Comparison of ENCODE assay signal across 23 mouse cellular contexts in the genomic region with DNA sequence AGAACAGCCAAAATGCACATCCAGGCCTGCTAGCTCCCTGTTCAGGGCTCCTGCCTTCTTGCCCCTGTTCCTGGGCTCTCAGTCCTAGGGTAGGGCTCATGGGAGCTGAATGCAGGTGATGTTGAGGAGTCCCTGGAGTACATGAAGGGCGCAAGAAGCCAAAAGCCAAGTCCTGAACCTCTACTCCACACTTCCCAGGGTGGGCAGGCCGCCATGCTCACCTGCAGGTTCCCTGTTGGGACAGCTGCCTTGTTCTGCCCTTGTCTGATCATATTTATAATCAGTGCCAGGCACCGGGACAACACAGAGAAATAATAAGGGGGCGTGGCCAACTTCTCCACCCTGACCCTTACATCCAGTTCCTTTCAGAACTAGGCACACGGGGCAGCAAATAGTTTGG. TPM values are rescaled to one million over a fixed set of nuclear protein-coding genes. Genes with fewer than 3 reads are reported as not detected.
DNase-seq lines count a peak whose midpoint lies in the region; ATAC-seq and TF ChIP-seq lines count a peak whose summit lies in the region.
"Had no signal": no experiment of that assay in that cellular context is flagged by ENCODE, and none has a peak within 500 bp of the region (broad histone marks: within the 10 kb centered on the region; RNA-seq: fewer than 3 reads in every experiment).

No protein-coding gene starts in this region.

- no peaks in the 10 kb centered on the region for H3K9me3 ChIP-seq in embryonic facial prominence, embryonic 13.5 days
- no peaks in the 10 kb centered on the region for H3K9me3 ChIP-seq in embryonic facial prominence, embryonic 10.5 days
- no peaks in the 10 kb centered on the region for H3K9me3 ChIP-seq in hindbrain, embryonic 15.5 days
- no peaks in the 10 kb centered on the region for H3K9me3 ChIP-seq in hindbrain, postnatal 0 days (ENCODE audit: low read length)
- no peaks in the 10 kb centered on the region for H3K9me3 ChIP-seq in forebrain, embryonic 14.5 days (replicated peaks; ENCODE audit: control insufficient read depth, low read length)
- no peaks in the 10 kb centered on the region for H3K9me3 ChIP-seq in midbrain, embryonic 16.5 days (replicated peaks; ENCODE audit: control insufficient read depth, low read length, poor library complexity, severe bottlenecking)
- H3K9me3 ChIP-seq in liver, postnatal 0 days (ENCODE audit: low read length) = no peaks in the 10 kb centered on the region
- H3K9me3 ChIP-seq: heart, embryonic 13.5 days; limb, embryonic 13.5 days; liver, embryonic 13.5 days; lung, embryonic 15.5 days had no signal

- H3K9ac ChIP-seq in embryonic facial prominence, embryonic 13.5 days = no peak overlapping the region
- no peak overlapping the region for H3K9ac ChIP-seq in hindbrain, embryonic 15.5 days
- H3K9ac ChIP-seq in hindbrain, postnatal 0 days (replicated peaks; ENCODE audit: low read length) = no peak overlapping the region
- H3K9ac ChIP-seq in forebrain, embryonic 14.5 days (ENCODE audit: low read length) = no peak overlapping the region
- peak overlapping the region; percentile 12; the same call in 1 of the 2 replicates for H3K9ac ChIP-seq in midbrain, embryonic 16.5 days (ENCODE audit: low read depth, low read length)
- no peak overlapping the region for H3K9ac ChIP-seq in liver, postnatal 0 days (replicated peaks)
- H3K9ac ChIP-seq: heart, embryonic 13.5 days; limb, embryonic 13.5 days; liver, embryonic 13.5 days; lung, embryonic 15.5 days had no signal

- TF ChIP-seq CTCF in hindbrain, postnatal 0 days (IDR thresholded peaks at IDR 0.05; ENCODE audit: low read depth) = no peak
- no peak for TF ChIP-seq CTCF in liver, postnatal 0 days (IDR thresholded peaks at IDR 0.05; ENCODE audit: low read depth)

- 0 out of 2 replicates have a peak, but pooled peaks cover 3% of the 10 kb centered on the region for H3K36me3 ChIP-seq in embryonic facial prominence, embryonic 13.5 days
- H3K36me3 ChIP-seq in embryonic facial prominence, embryonic 10.5 days (replicated peaks) = peaks cover 14% of the 10 kb centered on the region
- no peaks in the 10 kb centered on the region for H3K36me3 ChIP-seq in hindbrain, embryonic 15.5 days
- H3K36me3 ChIP-seq in hindbrain, postnatal 0 days (ENCODE audit: insufficient read depth, low read length) = 0 out of 2 replicates have a peak, but pooled peaks cover 3% of the 10 kb centered on the region
- H3K36me3 ChIP-seq in forebrain, embryonic 14.5 days (ENCODE audit: control insufficient read depth, insufficient read depth, low read length) = peaks cover 20% of the 10 kb centered on the region
- H3K36me3 ChIP-seq in midbrain, embryonic 16.5 days (ENCODE audit: control insufficient read depth, insufficient read depth, low read length) = no peaks in the 10 kb centered on the region; the same call in 1 of the 2 replicates
- H3K36me3 ChIP-seq in liver, postnatal 0 days (replicated peaks; ENCODE audit: insufficient read depth, low read length) = no peaks in the 10 kb centered on the region
- H3K36me3 ChIP-seq: heart, embryonic 13.5 days; limb, embryonic 13.5 days; lung, embryonic 15.5 days had no signal

- ATAC-seq in embryonic facial prominence, embryonic 13.5 days (ENCODE audit: insufficient number of reproducible peaks, insufficient read depth, low FRiP score, low TSS enrichment, low read depth) = no peak
- no peak for ATAC-seq in hindbrain, embryonic 15.5 days (ENCODE audit: low FRiP score, low read depth)
- ATAC-seq in hindbrain, postnatal 0 days = no peak
- ATAC-seq in forebrain, embryonic 14.5 days = no peak
- no peak for ATAC-seq in midbrain, embryonic 16.5 days
- ATAC-seq in liver, postnatal 0 days = no peak
- ATAC-seq: inflammation-experienced regulatory T-cells, adult 6 months had no signal

- no peak for TF ChIP-seq EP300 in liver, postnatal 0 days (IDR thresholded peaks at IDR 0.05; ENCODE audit: low read depth)

- no peak overlapping the region for H3K4me2 ChIP-seq in embryonic facial prominence, embryonic 13.5 days
- no peak overlapping the region for H3K4me2 ChIP-seq in hindbrain, embryonic 15.5 days
- no peak overlapping the region for H3K4me2 ChIP-seq in hindbrain, postnatal 0 days (ENCODE audit: low read depth, low read length)
- H3K4me2 ChIP-seq in forebrain, embryonic 14.5 days (ENCODE audit: low read length) = no peak overlapping the region
- no peak overlapping the region for H3K4me2 ChIP-seq in midbrain, embryonic 16.5 days (ENCODE audit: low read length)
- no peak overlapping the region for H3K4me2 ChIP-seq in liver, postnatal 0 days (ENCODE audit: low read depth, low read length)
- H3K4me2 ChIP-seq: heart, embryonic 13.5 days; limb, embryonic 13.5 days; liver, embryonic 13.5 days; lung, embryonic 15.5 days had no signal

- 81% methylated on average over 5 of the region's 5 CpGs for WGBS in embryonic facial prominence, embryonic 13.5 days
- 89% methylated on average over 5 of the region's 5 CpGs for WGBS in embryonic facial prominence, embryonic 10.5 days
- 68% methylated on average over 5 of the region's 5 CpGs for WGBS in hindbrain, embryonic 15.5 days
- WGBS in hindbrain, postnatal 0 days = 63% methylated on average over 5 of the region's 5 CpGs
- 66% methylated on average over 5 of the region's 5 CpGs for WGBS in forebrain, embryonic 14.5 days
- WGBS in midbrain, embryonic 16.5 days = 72% methylated on average over 5 of the region's 5 CpGs
- 74% methylated on average over 5 of the region's 5 CpGs for WGBS in liver, postnatal 0 days (ENCODE audit: insufficient replicate concordance)

- no peak for DNase-seq in embryonic facial prominence, embryonic 10.5 days (ENCODE audit: low spot score)
- no peak for DNase-seq in hindbrain, postnatal 0 days (ENCODE audit: low spot score)
- DNase-seq in forebrain, embryonic 14.5 days (ENCODE audit: low spot score) = no peak
- DNase-seq in liver, postnatal 0 days = no peak
- DNase-seq in lung, postnatal 36 days = no peak
- DNase-seq: adrenal gland, postnatal 10 days; cerebellum, postnatal 36 days; gastrocnemius, postnatal 36 days; heart, adult 2 months; heart, postnatal 14 days; kidney, adult 18-20 months; kidney, postnatal 4 days; liver, embryonic 13.5 days; lung, postnatal 4 days; right cerebral cortex, postnatal 14 days; thymus, postnatal 14 days had no signal

- no peaks in the 10 kb centered on the region for H3K27me3 ChIP-seq in embryonic facial prominence, embryonic 13.5 days
- peaks cover 5% of the 10 kb centered on the region; the same call in 1 of the 2 replicates for H3K27me3 ChIP-seq in embryonic facial prominence, embryonic 10.5 days (replicated peaks; ENCODE audit: low read depth, poor library complexity, severe bottlenecking)
- H3K27me3 ChIP-seq in hindbrain, embryonic 15.5 days = no peaks in the 10 kb centered on the region
- no peaks in the 10 kb centered on the region for H3K27me3 ChIP-seq in hindbrain, postnatal 0 days (ENCODE audit: insufficient read depth, low read length)
- H3K27me3 ChIP-seq in forebrain, embryonic 14.5 days (replicated peaks; ENCODE audit: control insufficient read depth, insufficient read depth, low read length) = no peaks in the 10 kb centered on the region
- no peaks in the 10 kb centered on the region for H3K27me3 ChIP-seq in midbrain, embryonic 16.5 days (ENCODE audit: control insufficient read depth, insufficient read depth, low read depth, low read length)
- H3K27me3 ChIP-seq in liver, postnatal 0 days (ENCODE audit: insufficient read depth, low read length) = no peaks in the 10 kb centered on the region
- H3K27me3 ChIP-seq: limb, embryonic 13.5 days; liver, embryonic 13.5 days; lung, embryonic 15.5 days had no signal

- peak overlapping the region; percentile 49; the same call in 1 of the 2 replicates for H3K27ac ChIP-seq in embryonic facial prominence, embryonic 13.5 days
- H3K27ac ChIP-seq in embryonic facial prominence, embryonic 10.5 days (replicated peaks) = no peak overlapping the region; the same call in 1 of the 2 replicates
- H3K27ac ChIP-seq in hindbrain, embryonic 15.5 days (replicated peaks) = peak overlapping the region; percentile 84; the same call in 1 of the 2 replicates
- no peak overlapping the region for H3K27ac ChIP-seq in hindbrain, postnatal 0 days
- H3K27ac ChIP-seq in forebrain, embryonic 14.5 days (ENCODE audit: low read depth, low read length) = peak overlapping the region; percentile 96
- H3K27ac ChIP-seq in midbrain, embryonic 16.5 days (ENCODE audit: low read length) = peak overlapping the region; percentile 48
- no peak overlapping the region for H3K27ac ChIP-seq in liver, postnatal 0 days (ENCODE audit: low read depth)
- H3K27ac ChIP-seq: heart, adult 2 months; heart, embryonic 13.5 days; limb, embryonic 13.5 days; liver, embryonic 13.5 days; lung, embryonic 15.5 days had no signal

- no peak overlapping the region for H3K4me3 ChIP-seq in embryonic facial prominence, embryonic 13.5 days
- H3K4me3 ChIP-seq in embryonic facial prominence, embryonic 10.5 days = no peak overlapping the region
- no peak overlapping the region for H3K4me3 ChIP-seq in hindbrain, embryonic 15.5 days
- H3K4me3 ChIP-seq in hindbrain, postnatal 0 days (ENCODE audit: low read length) = no peak overlapping the region
- no peak overlapping the region for H3K4me3 ChIP-seq in forebrain, embryonic 14.5 days (ENCODE audit: low read depth, low read length)
- H3K4me3 ChIP-seq in midbrain, embryonic 16.5 days (ENCODE audit: low read depth, low read length) = no peak overlapping the region
- H3K4me3 ChIP-seq in liver, postnatal 0 days (ENCODE audit: low read depth, low read length) = no peak overlapping the region
- H3K4me3 ChIP-seq: heart, adult 2 months; heart, embryonic 13.5 days; limb, embryonic 13.5 days; liver, embryonic 13.5 days; lung, embryonic 15.5 days had no signal

- peaks cover 53% of the 10 kb centered on the region for H3K4me1 ChIP-seq in embryonic facial prominence, embryonic 13.5 days
- H3K4me1 ChIP-seq in embryonic facial prominence, embryonic 10.5 days = peaks cover 79% of the 10 kb centered on the region
- H3K4me1 ChIP-seq in hindbrain, embryonic 15.5 days (replicated peaks) = peaks cover 100% of the 10 kb centered on the region
- peaks cover 75% of the 10 kb centered on the region for H3K4me1 ChIP-seq in hindbrain, postnatal 0 days (ENCODE audit: insufficient read depth, low read length)
- H3K4me1 ChIP-seq in forebrain, embryonic 14.5 days (ENCODE audit: control insufficient read depth, insufficient read depth, low read length) = peaks cover 97% of the 10 kb centered on the region
- H3K4me1 ChIP-seq in midbrain, embryonic 16.5 days (ENCODE audit: control insufficient read depth, insufficient read depth, low read length) = peaks cover 97% of the 10 kb centered on the region
- H3K4me1 ChIP-seq in liver, postnatal 0 days (ENCODE audit: insufficient read depth) = no peaks in the 10 kb centered on the region

RNA-seq across cellular contexts. Expression of a gene that starts 31.5 kb away (rescaled TPM):
- 4.0 and 4.1 TPM in 2 replicates for polyA plus RNA-seq in embryonic facial prominence, embryonic 13.5 days (2015; fragmentation: Nextera tagmentation; extraction: Ambion mirVana)
- 7.4 and 8.5 TPM in 2 replicates for polyA plus RNA-seq in embryonic facial prominence, embryonic 10.5 days (2016; fragmentation: Nextera tagmentation; extraction: Ambion mirVana)
- polyA plus RNA-seq in hindbrain, embryonic 15.5 days (2015; fragmentation: Nextera tagmentation; extraction: Ambion mirVana) = 60.2 and 60.6 TPM in 2 replicates
- 62.2 and 65.9 TPM in 2 replicates for total RNA-seq in hindbrain, postnatal 0 days (2014; rRNA removed)
- polyA plus RNA-seq in hindbrain, postnatal 0 days (2015; fragmentation: Nextera tagmentation; extraction: Ambion mirVana) = 33.9 and 34.5 TPM in 2 replicates
- 33.5 and 48.5 TPM in 2 replicates for polyA plus RNA-seq in forebrain, embryonic 14.5 days (2014; fragmentation: Nextera tagmentation; extraction: Ambion mirVana)
- 44.4 and 56.0 TPM in 2 replicates for polyA plus RNA-seq in midbrain, embryonic 16.5 days (2015; fragmentation: Nextera tagmentation; extraction: Ambion mirVana)
- polyA plus RNA-seq in liver, postnatal 0 days (2015; fragmentation: Nextera tagmentation; extraction: Ambion mirVana) = 0.61 and 0.63 TPM in 2 replicates

RNA-seq across cellular contexts. Expression of a gene that starts 46.0 kb away (rescaled TPM):
- polyA plus RNA-seq in embryonic facial prominence, embryonic 13.5 days (2015; fragmentation: Nextera tagmentation; extraction: Ambion mirVana) = 214 and 216 TPM in 2 replicates
- polyA plus RNA-seq in embryonic facial prominence, embryonic 10.5 days (2016; fragmentation: Nextera tagmentation; extraction: Ambion mirVana) = 240 and 242 TPM in 2 replicates
- polyA plus RNA-seq in hindbrain, embryonic 15.5 days (2015; fragmentation: Nextera tagmentation; extraction: Ambion mirVana) = 98.8 and 117 TPM in 2 replicates
- 31.7 and 35.4 TPM in 2 replicates for total RNA-seq in hindbrain, postnatal 0 days (2014; rRNA removed)
- 124 and 129 TPM in 2 replicates for polyA plus RNA-seq in hindbrain, postnatal 0 days (2015; fragmentation: Nextera tagmentation; extraction: Ambion mirVana)
- 151 and 175 TPM in 2 replicates for polyA plus RNA-seq in forebrain, embryonic 14.5 days (2014; fragmentation: Nextera tagmentation; extraction: Ambion mirVana)
- 103 and 108 TPM in 2 replicates for polyA plus RNA-seq in midbrain, embryonic 16.5 days (2015; fragmentation: Nextera tagmentation; extraction: Ambion mirVana)
- 66.1 and 67.5 TPM in 2 replicates for polyA plus RNA-seq in liver, postnatal 0 days (2015; fragmentation: Nextera tagmentation; extraction: Ambion mirVana)

RNA-seq across cellular contexts. Expression of a gene that starts 56.1 kb away (rescaled TPM):
- polyA plus RNA-seq in embryonic facial prominence, embryonic 13.5 days (2015; fragmentation: Nextera tagmentation; extraction: Ambion mirVana) = 134 and 140 TPM in 2 replicates
- 102 TPM in 2 replicates for polyA plus RNA-seq in embryonic facial prominence, embryonic 10.5 days (2016; fragmentation: Nextera tagmentation; extraction: Ambion mirVana)
- polyA plus RNA-seq in hindbrain, embryonic 15.5 days (2015; fragmentation: Nextera tagmentation; extraction: Ambion mirVana) = 94.0 and 95.2 TPM in 2 replicates
- total RNA-seq in hindbrain, postnatal 0 days (2014; rRNA removed) = 33.2 and 58.3 TPM in 2 replicates
- polyA plus RNA-seq in hindbrain, postnatal 0 days (2015; fragmentation: Nextera tagmentation; extraction: Ambion mirVana) = 110 and 111 TPM in 2 replicates
- polyA plus RNA-seq in forebrain, embryonic 14.5 days (2014; fragmentation: Nextera tagmentation; extraction: Ambion mirVana) = 116 and 127 TPM in 2 replicates
- polyA plus RNA-seq in midbrain, embryonic 16.5 days (2015; fragmentation: Nextera tagmentation; extraction: Ambion mirVana) = 86.7 and 88.1 TPM in 2 replicates
- polyA plus RNA-seq in liver, postnatal 0 days (2015; fragmentation: Nextera tagmentation; extraction: Ambion mirVana) = 44.4 and 45.8 TPM in 2 replicates

Comparison
In these comparisons a context has a peak if more than half of its experiments do, and no peak if none do; other contexts are left out.
1. H3K27ac ChIP-seq: peak in embryonic facial prominence, embryonic 13.5 days (single experiment), hindbrain, embryonic 15.5 days (single experiment), forebrain, embryonic 14.5 days (single experiment) and midbrain, embryonic 16.5 days (single experiment); none in embryonic facial prominence, embryonic 10.5 days (single experiment), hindbrain, postnatal 0 days (single experiment) and liver, postnatal 0 days (single experiment).